Mouse (Mus musculus) v-Abl transformed pro-B cells (cell line): ENCODE results near the gene Kif1bp.
"Not testable (repeated sequence)": the region's sequence is repeated elsewhere in the genome, so short reads cannot be mapped to it uniquely, and the experiment has no call there.

ENCODE experiments used
- in situ Hi-C, 2 experiments: fragments of 400-800 bp; cut with MboI; formaldehyde crosslinking; loops; one replicate each; pipeline ENCODE4 v1.15.1; 2025; ENCODE audit not compliant: unreplicated experiment in 2 of 2

Gene Kif1bp

GRCm38 (mm10) chr10:62521763-62522162 lies 56.5 kb downstream of the Kif1bp start:
- in situ Hi-C loops: no loop called here

- in situ Hi-C loops: no loop called here
Observed at GRCm38 (mm10) chr10:62520911-62521310, 57.3 kb downstream of the Kif1bp start.

- in situ Hi-C loops: no loop called here
Observed at GRCm38 (mm10) chr10:62517511-62517910, 60.7 kb downstream of the Kif1bp start.

- in situ Hi-C loops: no loop called here
Observed at GRCm38 (mm10) chr10:62512855-62513254, 65.4 kb downstream of the Kif1bp start.

GRCm38 (mm10) chr10:62511528-62511927 lies 66.7 kb downstream of the Kif1bp start:
- in situ Hi-C loops: no loop called here

- in situ Hi-C loops: no loop called here
Observed at GRCm38 (mm10) chr10:62509032-62509656, 69.1 kb downstream of the Kif1bp start.

GRCm38 (mm10) chr10:62508459-62508858 lies 69.8 kb downstream of the Kif1bp start:
- in situ Hi-C loops: no loop called here

- in situ Hi-C loops: no loop called here
Observed at GRCm38 (mm10) chr10:62507591-62508308, 70.5 kb downstream of the Kif1bp start.

- in situ Hi-C loops: no loop called here
Observed at GRCm38 (mm10) chr10:62507071-62507470, 71.2 kb downstream of the Kif1bp start.

GRCm38 (mm10) chr10:62506019-62506556 lies 72.2 kb downstream of the Kif1bp start:
- in situ Hi-C loops: no loop called here

- in situ Hi-C loops: no loop called here
Observed at GRCm38 (mm10) chr10:62505224-62505983, 72.9 kb downstream of the Kif1bp start.

GRCm38 (mm10) chr10:62503836-62504628 lies 74.2 kb downstream of the Kif1bp start:
- in situ Hi-C loops: loop anchor here (5.0 kb wide), 2 partner anchors 38 to 48 kb away; no protein-coding TSS in a partner anchor

- in situ Hi-C loops: loop anchor here (5.0 kb wide), 2 partner anchors 39 to 49 kb away; no protein-coding TSS in a partner anchor
Observed at GRCm38 (mm10) chr10:62503353-62503752, 74.9 kb downstream of the Kif1bp start.

GRCm38 (mm10) chr10:62501951-62502350 lies 76.3 kb downstream of the Kif1bp start:
- in situ Hi-C loops: loop anchor here (5.0 kb wide), 2 partner anchors 40 to 50 kb away; no protein-coding TSS in a partner anchor

- in situ Hi-C loops: loop anchor here (5.0 kb wide), 2 partner anchors 41 to 51 kb away; no protein-coding TSS in a partner anchor
Observed at GRCm38 (mm10) chr10:62500916-62501615, 77.2 kb downstream of the Kif1bp start.

- in situ Hi-C loops: loop anchor here (5.0 kb wide), 2 partner anchors 42 to 52 kb away; no protein-coding TSS in a partner anchor
Observed at GRCm38 (mm10) chr10:62500088-62500915, 78.0 kb downstream of the Kif1bp start.

- in situ Hi-C loops: not testable (repeated sequence)
Observed at GRCm38 (mm10) chr10:62491681-62492080, 86.6 kb downstream of the Kif1bp start.
